Mouse (Mus musculus): ENCODE measurements around the gene Sel1l3. TPM values are rescaled to one million over a fixed set of nuclear protein-coding genes. Genes with fewer than 3 reads are reported as not detected.

The Sel1l3 gene
- total and polyA plus RNA-seq, 3 experiments: 0.28 to 0.76 (median 0.34) TPM

- Histone ChIP-seq H3K79me2 (replicated peaks; ENCODE audit: control insufficient read depth, extremely low read depth, insufficient read depth, poor library complexity, severe bottlenecking) (no peaks in the 10 kb centered on the region), H3K4me2 (ENCODE audit: insufficient read depth, low read depth, poor library complexity, severe bottlenecking) (no peak overlapping the region), H3K36me3 (replicated peaks in 1 of 2; ENCODE audit: control insufficient read depth in 1 of 2, insufficient read depth in 1 of 2, low read length in 1 of 2) (no peaks in the 10 kb centered on the region), H3K9ac (ENCODE audit: insufficient read depth, low read depth) (no peak overlapping the region), H3K9me3 (replicated peaks; ENCODE audit: low read length) (peaks cover 13% of the 10 kb centered on the region), H3K4me1 (ENCODE audit: control insufficient read depth in 1 of 2, insufficient read depth in 2 of 2) (no peaks in the 10 kb centered on the region), H3K27me3 (replicated peaks) (peaks cover 1% of the 10 kb centered on the region), H3K4me3 (replicated peaks in 1 of 3; ENCODE audit: low read depth in 2 of 3, low read length in 2 of 3, poor library complexity in 1 of 3) (no peak overlapping the region), H3K27ac (ENCODE audit: insufficient read depth, low read depth) (no peak overlapping the region)
- TF ChIP-seq ELF1 (IDR thresholded peaks at IDR 0.05; ENCODE audit: low read depth, low read length) (no peak), ZC3H11A (IDR thresholded peaks at IDR 0.05; ENCODE audit: low read depth, low read length) (no peak), SMC3 (IDR thresholded peaks at IDR 0.05; ENCODE audit: low read depth, low read length) (no peak), USF2 (conservative IDR thresholded peaks at IDR 0.05; ENCODE audit: low read depth, low read length) (no peak)
- in situ Hi-C loops (cut with MboI; ENCODE audit: low pct_ligation_motif_present, low pct_unique_long_range_greater_than_20kb, low sequenced_read_pairs): no loop called here
- dilution Hi-C loops (cut with MboI; ENCODE audit: extremely low pct_ligation_motif_present, extremely low pct_unique_long_range_greater_than_20kb, low sequenced_read_pairs): no loop called here
- no peak for DNase-seq (ENCODE audit: extremely low read depth)
These were observed 3.2 kb downstream of the Sel1l3 start for GRCm38 (mm10) chr5:53210481-53210880.

GRCm38 (mm10) chr5:53209773-53210172 lies 4.0 kb downstream of the Sel1l3 start:
- H3K9ac ChIP-seq (ENCODE audit: insufficient read depth, low read depth): no peak overlapping the region
- no peaks in the 10 kb centered on the region for H3K27me3 ChIP-seq (replicated peaks)
- in situ Hi-C loops (cut with MboI; ENCODE audit: low pct_ligation_motif_present, low pct_unique_long_range_greater_than_20kb, low sequenced_read_pairs) (no loop called here), dilution Hi-C loops (cut with MboI; ENCODE audit: extremely low pct_ligation_motif_present, extremely low pct_unique_long_range_greater_than_20kb, low sequenced_read_pairs) (no loop called here)
- H3K4me3 ChIP-seq (replicated peaks in 1 of 3; ENCODE audit: low read depth in 2 of 3, low read length in 2 of 3, poor library complexity in 1 of 3): no peak overlapping the region
- no peak overlapping the region for H3K27ac ChIP-seq (ENCODE audit: insufficient read depth, low read depth)
- H3K9me3 ChIP-seq (replicated peaks; ENCODE audit: low read length): peaks cover 13% of the 10 kb centered on the region
- TF ChIP-seq MEF2A (IDR thresholded peaks at IDR 0.05; ENCODE audit: borderline replicate concordance, low read depth, low read length) (no peak), JUND (conservative IDR thresholded peaks at IDR 0.05; ENCODE audit: low read depth, low read length) (no peak), USF2 (conservative IDR thresholded peaks at IDR 0.05; ENCODE audit: low read depth, low read length) (no peak), JUN (IDR thresholded peaks at IDR 0.05; ENCODE audit: insufficient read depth, low read depth, low read length) (no peak), EP300 (IDR thresholded peaks at IDR 0.05; ENCODE audit: low read length) (no peak), BHLHE40 (IDR thresholded peaks at IDR 0.05; ENCODE audit: low read depth, low read length) (no peak), KAT2A (IDR thresholded peaks at IDR 0.05; ENCODE audit: insufficient replicate concordance, low read length) (no peak), MAZ (IDR thresholded peaks at IDR 0.05; ENCODE audit: low read depth, low read length) (no peak), ELF1 (IDR thresholded peaks at IDR 0.05; ENCODE audit: low read depth, low read length) (no peak), RAD21 (IDR thresholded peaks at IDR 0.05; ENCODE audit: low read depth, low read length) (no peak), SMC3 (IDR thresholded peaks at IDR 0.05; ENCODE audit: low read depth, low read length) (no peak), CHD1 (IDR thresholded peaks at IDR 0.05; ENCODE audit: low read depth, low read length) (no peak), E2F4 (IDR thresholded peaks at IDR 0.05; ENCODE audit: insufficient replicate concordance, low read depth, low read length) (no peak), ZNF384 (IDR thresholded peaks at IDR 0.05; ENCODE audit: low read depth, low read length) (no peak), UBTF (IDR thresholded peaks at IDR 0.05; ENCODE audit: low read depth, low read length) (no peak), ETS1 (conservative IDR thresholded peaks at IDR 0.05; ENCODE audit: low read depth, low read length) (no peak), MAFK (IDR thresholded peaks at IDR 0.05; ENCODE audit: insufficient replicate concordance, low read length) (no peak), SIN3A (IDR thresholded peaks at IDR 0.05; ENCODE audit: low read length) (no peak)
- no peak for DNase-seq (ENCODE audit: extremely low read depth)
- H3K4me1 ChIP-seq (ENCODE audit: control insufficient read depth in 1 of 2, insufficient read depth in 2 of 2): no peaks in the 10 kb centered on the region
- no peaks in the 10 kb centered on the region for H3K36me3 ChIP-seq (replicated peaks in 1 of 2; ENCODE audit: control insufficient read depth in 1 of 2, insufficient read depth in 1 of 2, low read length in 1 of 2)
- H3K79me2 ChIP-seq (replicated peaks; ENCODE audit: control insufficient read depth, extremely low read depth, insufficient read depth, poor library complexity, severe bottlenecking): no peaks in the 10 kb centered on the region
- no peak overlapping the region for H3K4me2 ChIP-seq (ENCODE audit: insufficient read depth, low read depth, poor library complexity, severe bottlenecking)

Data from CH12.LX (cell line).